Mouse (Mus musculus): ENCODE data around the gene Hexb. TPM values are rescaled to one million over a fixed set of nuclear protein-coding genes. Genes with fewer than 3 reads are reported as not detected.

Gene Hexb
- polyA plus RNA-seq, 1 experiment: 21.4 TPM

- Histone ChIP-seq H3K36me3 (ENCODE audit: control insufficient read depth, insufficient read depth) (peaks cover 3% of the 10 kb centered on the region), H3K79me3 (ENCODE audit: low read depth) (no peaks in the 10 kb centered on the region), H3K27me3 (ENCODE audit: control insufficient read depth, insufficient read depth, insufficient read length) (no peaks in the 10 kb centered on the region), H3ac (ENCODE audit: control insufficient read depth, insufficient read length, low read depth) (no peak overlapping the region), H3K4me3 (ENCODE audit: insufficient read depth, poor library complexity, severe bottlenecking) (no peak overlapping the region), H3K79me2 (ENCODE audit: control insufficient read depth, insufficient read depth) (no peaks in the 10 kb centered on the region)
- TF ChIP-seq MYOD1 (IDR thresholded peaks at IDR 0.05; ENCODE audit: control insufficient read depth, insufficient read length, low read depth) (no peak), FOSL1 (IDR thresholded peaks at IDR 0.05; ENCODE audit: insufficient read depth, low read length, poor library complexity, severe bottlenecking) (no peak), MAX (IDR thresholded peaks at IDR 0.05) (no peak), CTCF (IDR thresholded peaks at IDR 0.05; ENCODE audit: control insufficient read depth, insufficient read depth, insufficient read length) (no peak), USF1 (IDR thresholded peaks at IDR 0.05; ENCODE audit: low read depth) (no peak), CEBPB (IDR thresholded peaks at IDR 0.05; ENCODE audit: low read depth) (no peak), MYOG (IDR thresholded peaks at IDR 0.05; ENCODE audit: control insufficient read depth, extremely low read depth, insufficient read length) (no peak)
These were observed 5.5 kb downstream of the Hexb start for GRCm38 (mm10) chr13:97192649-97193048.

GRCm38 (mm10) chr13:97187693-97188092 is 10.5 kb downstream of the Hexb start:
- no peak for TF ChIP-seq CEBPB (IDR thresholded peaks at IDR 0.05; ENCODE audit: low read depth)
- TF ChIP-seq CTCF (IDR thresholded peaks at IDR 0.05; ENCODE audit: control insufficient read depth, insufficient read depth, insufficient read length): no peak
- no peak for TF ChIP-seq FOSL1 (IDR thresholded peaks at IDR 0.05; ENCODE audit: insufficient read depth, low read length, poor library complexity, severe bottlenecking)
- no peak for TF ChIP-seq MYOD1 (IDR thresholded peaks at IDR 0.05; ENCODE audit: control insufficient read depth, insufficient read length, low read depth)
- no peak for TF ChIP-seq MAX (IDR thresholded peaks at IDR 0.05)
- no peak for TF ChIP-seq USF1 (IDR thresholded peaks at IDR 0.05; ENCODE audit: low read depth)
- TF ChIP-seq MYOG (IDR thresholded peaks at IDR 0.05; ENCODE audit: control insufficient read depth, extremely low read depth, insufficient read length): no peak
- no peaks in the 10 kb centered on the region for H3K79me2 ChIP-seq (ENCODE audit: control insufficient read depth, insufficient read depth)
- H3K79me3 ChIP-seq (ENCODE audit: low read depth): no peaks in the 10 kb centered on the region
- H3K36me3 ChIP-seq (ENCODE audit: control insufficient read depth, insufficient read depth): peaks cover 3% of the 10 kb centered on the region
- H3ac ChIP-seq (ENCODE audit: control insufficient read depth, insufficient read length, low read depth): no peak overlapping the region
- H3K4me3 ChIP-seq (ENCODE audit: insufficient read depth, poor library complexity, severe bottlenecking): no peak overlapping the region
- no peaks in the 10 kb centered on the region for H3K27me3 ChIP-seq (ENCODE audit: control insufficient read depth, insufficient read depth, insufficient read length)

GRCm38 (mm10) chr13:97186346-97186745 is 11.8 kb downstream of the Hexb start:
- Histone ChIP-seq H3ac (ENCODE audit: control insufficient read depth, insufficient read length, low read depth) (no peak overlapping the region), H3K27me3 (ENCODE audit: control insufficient read depth, insufficient read depth, insufficient read length) (no peaks in the 10 kb centered on the region), H3K36me3 (ENCODE audit: control insufficient read depth, insufficient read depth) (peaks cover 10% of the 10 kb centered on the region), H3K79me3 (ENCODE audit: low read depth) (no peaks in the 10 kb centered on the region), H3K79me2 (ENCODE audit: control insufficient read depth, insufficient read depth) (no peaks in the 10 kb centered on the region), H3K4me3 (ENCODE audit: insufficient read depth, poor library complexity, severe bottlenecking) (no peak overlapping the region)
- TF ChIP-seq USF1 (IDR thresholded peaks at IDR 0.05; ENCODE audit: low read depth) (no peak), CEBPB (IDR thresholded peaks at IDR 0.05; ENCODE audit: low read depth) (no peak), MAX (IDR thresholded peaks at IDR 0.05) (no peak), CTCF (IDR thresholded peaks at IDR 0.05; ENCODE audit: control insufficient read depth, insufficient read depth, insufficient read length) (no peak), FOSL1 (IDR thresholded peaks at IDR 0.05; ENCODE audit: insufficient read depth, low read length, poor library complexity, severe bottlenecking) (no peak), MYOD1 (IDR thresholded peaks at IDR 0.05; ENCODE audit: control insufficient read depth, insufficient read length, low read depth) (no peak), MYOG (IDR thresholded peaks at IDR 0.05; ENCODE audit: control insufficient read depth, extremely low read depth, insufficient read length) (no peak)

- no peaks in the 10 kb centered on the region for H3K79me3 ChIP-seq (ENCODE audit: low read depth)
- H3K36me3 ChIP-seq (ENCODE audit: control insufficient read depth, insufficient read depth): peaks cover 14% of the 10 kb centered on the region
- no peaks in the 10 kb centered on the region for H3K79me2 ChIP-seq (ENCODE audit: control insufficient read depth, insufficient read depth)
- H3K27me3 ChIP-seq (ENCODE audit: control insufficient read depth, insufficient read depth, insufficient read length): no peaks in the 10 kb centered on the region
- H3K4me3 ChIP-seq (ENCODE audit: insufficient read depth, poor library complexity, severe bottlenecking): no peak overlapping the region
- no peak overlapping the region for H3ac ChIP-seq (ENCODE audit: control insufficient read depth, insufficient read length, low read depth)
- TF ChIP-seq MYOD1 (IDR thresholded peaks at IDR 0.05; ENCODE audit: control insufficient read depth, insufficient read length, low read depth): no peak
- TF ChIP-seq MYOG (IDR thresholded peaks at IDR 0.05; ENCODE audit: control insufficient read depth, extremely low read depth, insufficient read length): no peak
- no peak for TF ChIP-seq USF1 (IDR thresholded peaks at IDR 0.05; ENCODE audit: low read depth)
- TF ChIP-seq MAX (IDR thresholded peaks at IDR 0.05): no peak
- no peak for TF ChIP-seq CEBPB (IDR thresholded peaks at IDR 0.05; ENCODE audit: low read depth)
- no peak for TF ChIP-seq CTCF (IDR thresholded peaks at IDR 0.05; ENCODE audit: control insufficient read depth, insufficient read depth, insufficient read length)
- TF ChIP-seq FOSL1 (IDR thresholded peaks at IDR 0.05; ENCODE audit: insufficient read depth, low read length, poor library complexity, severe bottlenecking): no peak
These were observed 13.5 kb downstream of the Hexb start for GRCm38 (mm10) chr13:97184656-97185055.

GRCm38 (mm10) chr13:97184168-97184567 is 14.0 kb downstream of the Hexb start:
- Histone ChIP-seq H3K36me3 (ENCODE audit: control insufficient read depth, insufficient read depth) (peaks cover 19% of the 10 kb centered on the region), H3ac (ENCODE audit: control insufficient read depth, insufficient read length, low read depth) (no peak overlapping the region), H3K27me3 (ENCODE audit: control insufficient read depth, insufficient read depth, insufficient read length) (no peaks in the 10 kb centered on the region), H3K4me3 (ENCODE audit: insufficient read depth, poor library complexity, severe bottlenecking) (no peak overlapping the region), H3K79me2 (ENCODE audit: control insufficient read depth, insufficient read depth) (no peaks in the 10 kb centered on the region), H3K79me3 (ENCODE audit: low read depth) (no peaks in the 10 kb centered on the region)
- no peak for TF ChIP-seq MYOD1 (IDR thresholded peaks at IDR 0.05; ENCODE audit: control insufficient read depth, insufficient read length, low read depth)
- TF ChIP-seq CTCF (IDR thresholded peaks at IDR 0.05; ENCODE audit: control insufficient read depth, insufficient read depth, insufficient read length): no peak
- TF ChIP-seq FOSL1 (IDR thresholded peaks at IDR 0.05; ENCODE audit: insufficient read depth, low read length, poor library complexity, severe bottlenecking): no peak
- TF ChIP-seq MYOG (IDR thresholded peaks at IDR 0.05; ENCODE audit: control insufficient read depth, extremely low read depth, insufficient read length): no peak
- TF ChIP-seq CEBPB (IDR thresholded peaks at IDR 0.05; ENCODE audit: low read depth): no peak

- peaks cover 29% of the 10 kb centered on the region for H3K36me3 ChIP-seq (ENCODE audit: control insufficient read depth, insufficient read depth)
- no peaks in the 10 kb centered on the region for H3K79me2 ChIP-seq (ENCODE audit: control insufficient read depth, insufficient read depth)
- H3K27me3 ChIP-seq (ENCODE audit: control insufficient read depth, insufficient read depth, insufficient read length): no peaks in the 10 kb centered on the region
- no peaks in the 10 kb centered on the region for H3K79me3 ChIP-seq (ENCODE audit: low read depth)
- H3ac ChIP-seq (ENCODE audit: control insufficient read depth, insufficient read length, low read depth): no peak overlapping the region
- no peak for TF ChIP-seq MAX (IDR thresholded peaks at IDR 0.05)
- no peak for TF ChIP-seq MYOG (IDR thresholded peaks at IDR 0.05; ENCODE audit: control insufficient read depth, extremely low read depth, insufficient read length)
- no peak for TF ChIP-seq CEBPB (IDR thresholded peaks at IDR 0.05; ENCODE audit: low read depth)
- no peak for TF ChIP-seq USF1 (IDR thresholded peaks at IDR 0.05; ENCODE audit: low read depth)
- no peak for TF ChIP-seq FOSL1 (IDR thresholded peaks at IDR 0.05; ENCODE audit: insufficient read depth, low read length, poor library complexity, severe bottlenecking)
- no peak for TF ChIP-seq MYOD1 (IDR thresholded peaks at IDR 0.05; ENCODE audit: control insufficient read depth, insufficient read length, low read depth)
- no peak for TF ChIP-seq CTCF (IDR thresholded peaks at IDR 0.05; ENCODE audit: control insufficient read depth, insufficient read depth, insufficient read length)
- no peak overlapping the region for H3K4me3 ChIP-seq (ENCODE audit: insufficient read depth, poor library complexity, severe bottlenecking)
These were observed 15.3 kb downstream of the Hexb start for GRCm38 (mm10) chr13:97182821-97183220.

Data from C2C12 (cell line).